Mouse (Mus musculus): ENCODE results near the gene Fbh1. TPM values are rescaled to one million over a fixed set of nuclear protein-coding genes. Genes with fewer than 3 reads are reported as not detected.

Fbh1 gene
- polyA plus RNA-seq, 1 experiment from 2014 or later = 134 TPM

Other genes with a start within 250 kb of the Fbh1 start
- 27.2 and 29.4 TPM in 2 replicates for gene Pfkfb3, start 223.5 kb downstream of the Fbh1 start, polyA plus RNA-seq (2015; fragmentation: Nextera tagmentation; extraction: Ambion mirVana)
- gene Rbm17, start 173.4 kb downstream of the Fbh1 start, polyA plus RNA-seq (2015; fragmentation: Nextera tagmentation; extraction: Ambion mirVana) = 131 and 136 TPM in 2 replicates
- gene Gm17490, start 151.3 kb downstream of the Fbh1 start, polyA plus RNA-seq (2015; fragmentation: Nextera tagmentation; extraction: Ambion mirVana) = not detected in 2 replicates
- 0.10 TPM in 1 of 2 replicates, not detected in the other for gene Il2ra, start 134.8 kb downstream of the Fbh1 start, polyA plus RNA-seq (2015; fragmentation: Nextera tagmentation; extraction: Ambion mirVana)
- gene Il15ra, start 72.3 kb downstream of the Fbh1 start, polyA plus RNA-seq (2015; fragmentation: Nextera tagmentation; extraction: Ambion mirVana) = 0.74 and 0.81 TPM in 2 replicates
- 44.4 and 51.2 TPM in 2 replicates for gene Ankrd16, start 294 bp upstream of the Fbh1 start, polyA plus RNA-seq (2015; fragmentation: Nextera tagmentation; extraction: Ambion mirVana)